In the genomic region with DNA sequence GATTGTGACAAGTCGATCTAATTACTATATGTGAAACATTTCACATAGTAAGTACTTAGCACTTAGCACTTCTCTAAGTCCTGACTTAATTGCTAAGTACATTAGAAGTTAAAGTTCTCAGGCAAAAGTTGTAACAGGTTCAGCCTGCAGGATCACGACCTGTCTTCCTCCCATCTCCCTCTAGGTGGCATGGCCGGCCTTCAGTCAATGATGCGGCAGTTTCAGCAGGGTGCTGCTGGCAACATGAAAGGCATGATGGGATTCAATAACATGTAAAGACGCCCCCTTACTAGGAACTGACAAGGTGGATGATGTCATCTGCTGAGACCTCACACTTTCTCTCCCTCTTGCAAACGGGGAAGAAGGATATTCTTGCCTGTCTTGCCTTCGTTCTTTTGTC, we compare ENCODE assay signal across 6 mouse cellular contexts. TPM values are rescaled to one million over a fixed set of nuclear protein-coding genes. Genes with fewer than 3 reads are reported as not detected.
DNase-seq lines count a peak whose midpoint lies in the region; ATAC-seq and TF ChIP-seq lines count a peak whose summit lies in the region.
"Not testable (repeated sequence)": the region's sequence is repeated elsewhere in the genome, so short reads cannot be mapped to it uniquely, and the experiment has no call there.

No protein-coding gene starts in this region.

- H3K36me3 ChIP-seq in G1E (replicated peaks); liver, postnatal 0 days (replicated peaks; ENCODE audit: insufficient read depth, low read length): not testable (repeated sequence)

- H3K27ac ChIP-seq in liver, postnatal 0 days (ENCODE audit: low read depth), result not testable (repeated sequence)

- H3K9ac ChIP-seq in liver, postnatal 0 days (replicated peaks), result not testable (repeated sequence)

- H3K4me2 ChIP-seq in liver, postnatal 0 days (ENCODE audit: low read depth, low read length), result not testable (repeated sequence)

- not testable (repeated sequence) for H3K9me3 ChIP-seq in G1E (replicated peaks); liver, postnatal 0 days (ENCODE audit: low read length)

- WGBS in liver, postnatal 0 days (ENCODE audit: insufficient replicate concordance), result no CpG with 5 or more reads among the region's 7 CpGs

- H3K4me1 ChIP-seq in G1E (ENCODE audit: insufficient read depth, low read depth, low read length); liver, postnatal 0 days (ENCODE audit: insufficient read depth): not testable (repeated sequence)

- H3K27me3 ChIP-seq in G1E (ENCODE audit: insufficient read depth, low read length); liver, postnatal 0 days (ENCODE audit: insufficient read depth, low read length): not testable (repeated sequence)

- peak; percentile 58 for ATAC-seq in G1E (ENCODE audit: extremely low read depth, insufficient number of reproducible peaks, low FRiP score, poor library complexity, severe bottlenecking)
- ATAC-seq in erythroblast, adult 5-6 weeks (replicated peaks; ENCODE audit: low FRiP score, poor library complexity, severe bottlenecking), result peak; percentile 74; the same call in 1 of the 2 replicates
- peak; percentile 92 for ATAC-seq in granulocyte monocyte progenitor cell, adult 5-6 weeks (replicated peaks; ENCODE audit: poor library complexity, severe bottlenecking)
- ATAC-seq in liver, postnatal 0 days, result 0 out of 2 replicates have a peak, but pooled peaks have one; percentile 27
- peak; percentile 99 for ATAC-seq in megakaryocyte progenitor cell, adult 5-6 weeks (replicated peaks; ENCODE audit: poor library complexity)
- ATAC-seq in neutrophil, adult 5-6 weeks (ENCODE audit: extremely low read depth, insufficient number of reproducible peaks, low FRiP score, poor library complexity, severe bottlenecking), result peak; percentile 38; the same call in 1 of the 2 replicates

- not testable (repeated sequence) for TF ChIP-seq CTCF in G1E (IDR thresholded peaks at IDR 0.05; ENCODE audit: low read depth, low read length); liver, postnatal 0 days (IDR thresholded peaks at IDR 0.05; ENCODE audit: low read depth)

- not testable (repeated sequence) for DNase-seq in G1E (ENCODE audit: low spot score); liver, postnatal 0 days

- not testable (repeated sequence) for TF ChIP-seq EP300 in liver, postnatal 0 days (IDR thresholded peaks at IDR 0.05; ENCODE audit: low read depth)

- not testable (repeated sequence) for H3K4me3 ChIP-seq in G1E (ENCODE audit: low read depth, low read length); liver, postnatal 0 days (ENCODE audit: low read depth, low read length)

RNA-seq across cellular contexts. Expression of a gene that starts 11.7 kb away (rescaled TPM):
- total RNA-seq in G1E (2014; fragmentation: Nextera tagmentation) (6.9 and 11.7 TPM in 2 replicates), G1E (2017) (22.7 and 26.1 TPM in 2 replicates)
- polyA plus RNA-seq in G1E (2012), result 6.7 and 7.4 TPM in 2 replicates
- 6.9 TPM in 1 of 2 replicates, not detected in the other for total RNA-seq in erythroblast, adult 5-6 weeks (2015; ENCODE audit: low replicate concordance)
- 5.6 and 7.1 TPM in 2 replicates for total RNA-seq in erythroblast, adult 5-6 weeks (2017; ENCODE audit: low replicate concordance)
- 7.7 TPM in 1 of 2 replicates, not detected in the other for total RNA-seq in granulocyte monocyte progenitor cell, adult 5-6 weeks (2014; fragmentation: Nextera tagmentation)
- 10.7 and 11.1 TPM in 2 replicates for total RNA-seq in granulocyte monocyte progenitor cell, adult 5-6 weeks (2017)
- 6.8 and 7.5 TPM in 2 replicates for polyA plus RNA-seq in liver, postnatal 0 days (2015; fragmentation: Nextera tagmentation; extraction: Ambion mirVana)
- total RNA-seq in megakaryocyte progenitor cell, adult 5-6 weeks (2015), result 3.0 TPM in 1 of 2 replicates, not detected in the other
- 10.7 and 12.4 TPM in 2 replicates for total RNA-seq in megakaryocyte progenitor cell, adult 5-6 weeks (2017)
- 17.1 and 21.3 TPM in 2 replicates for total RNA-seq in neutrophil, adult 5-6 weeks (2017)

RNA-seq across cellular contexts. Expression of a gene that starts 32.6 kb away (rescaled TPM):
- total RNA-seq in G1E (2014; fragmentation: Nextera tagmentation) (287 and 299 TPM in 2 replicates), G1E (2017) (279 and 303 TPM in 2 replicates)
- 67.6 and 70.2 TPM in 2 replicates for polyA plus RNA-seq in G1E (2012)
- 31.1 and 33.2 TPM in 2 replicates for total RNA-seq in erythroblast, adult 5-6 weeks (2015; ENCODE audit: low replicate concordance)
- 74.0 and 116 TPM in 2 replicates for total RNA-seq in erythroblast, adult 5-6 weeks (2017; ENCODE audit: low replicate concordance)
- 80.6 and 85.1 TPM in 2 replicates for total RNA-seq in granulocyte monocyte progenitor cell, adult 5-6 weeks (2014; fragmentation: Nextera tagmentation)
- total RNA-seq in granulocyte monocyte progenitor cell, adult 5-6 weeks (2017), result 237 and 257 TPM in 2 replicates
- polyA plus RNA-seq in liver, postnatal 0 days (2015; fragmentation: Nextera tagmentation; extraction: Ambion mirVana), result 67.0 and 69.3 TPM in 2 replicates
- 118 and 127 TPM in 2 replicates for total RNA-seq in megakaryocyte progenitor cell, adult 5-6 weeks (2015)
- 191 and 227 TPM in 2 replicates for total RNA-seq in megakaryocyte progenitor cell, adult 5-6 weeks (2017)
- total RNA-seq in neutrophil, adult 5-6 weeks (2017), result 156 and 159 TPM in 2 replicates

RNA-seq across cellular contexts. Expression of a gene that starts 32.7 kb away (rescaled TPM):
- total RNA-seq in G1E (2014; fragmentation: Nextera tagmentation) (46.5 and 53.1 TPM in 2 replicates), G1E (2017) (42.5 and 42.8 TPM in 2 replicates)
- 1.5 and 1.7 TPM in 2 replicates for polyA plus RNA-seq in G1E (2012)
- total RNA-seq in erythroblast, adult 5-6 weeks (2015; ENCODE audit: low replicate concordance), result 30.0 and 31.1 TPM in 2 replicates
- 9.1 and 9.9 TPM in 2 replicates for total RNA-seq in erythroblast, adult 5-6 weeks (2017; ENCODE audit: low replicate concordance)
- total RNA-seq in granulocyte monocyte progenitor cell, adult 5-6 weeks (2014; fragmentation: Nextera tagmentation), result 5.2 and 36.6 TPM in 2 replicates
- 10.6 and 12.1 TPM in 2 replicates for total RNA-seq in granulocyte monocyte progenitor cell, adult 5-6 weeks (2017)
- polyA plus RNA-seq in liver, postnatal 0 days (2015; fragmentation: Nextera tagmentation; extraction: Ambion mirVana), result 13.2 and 14.0 TPM in 2 replicates
- total RNA-seq in megakaryocyte progenitor cell, adult 5-6 weeks (2015), result 22.4 and 22.8 TPM in 2 replicates
- total RNA-seq in megakaryocyte progenitor cell, adult 5-6 weeks (2017), result 7.5 and 12.9 TPM in 2 replicates
- total RNA-seq in neutrophil, adult 5-6 weeks (2017), result 6.5 and 9.2 TPM in 2 replicates

RNA-seq across cellular contexts. Expression of a gene that starts 42.3 kb away (rescaled TPM):
- total RNA-seq in G1E (2014; fragmentation: Nextera tagmentation), result 128 and 152 TPM in 2 replicates
- total RNA-seq in G1E (2017), result 217 and 252 TPM in 2 replicates
- 133 and 152 TPM in 2 replicates for polyA plus RNA-seq in G1E (2012)
- total RNA-seq in erythroblast, adult 5-6 weeks (2015; ENCODE audit: low replicate concordance), result 8.6 and 11.5 TPM in 2 replicates
- 50.8 and 61.3 TPM in 2 replicates for total RNA-seq in erythroblast, adult 5-6 weeks (2017; ENCODE audit: low replicate concordance)
- 23.0 and 23.9 TPM in 2 replicates for total RNA-seq in granulocyte monocyte progenitor cell, adult 5-6 weeks (2014; fragmentation: Nextera tagmentation)
- total RNA-seq in granulocyte monocyte progenitor cell, adult 5-6 weeks (2017), result 78.1 and 98.4 TPM in 2 replicates
- 21.7 and 22.5 TPM in 2 replicates for polyA plus RNA-seq in liver, postnatal 0 days (2015; fragmentation: Nextera tagmentation; extraction: Ambion mirVana)
- total RNA-seq in megakaryocyte progenitor cell, adult 5-6 weeks (2015), result 27.7 and 35.3 TPM in 2 replicates
- total RNA-seq in megakaryocyte progenitor cell, adult 5-6 weeks (2017), result 111 and 135 TPM in 2 replicates
- 58.5 and 70.8 TPM in 2 replicates for total RNA-seq in neutrophil, adult 5-6 weeks (2017)

Comparison
In these comparisons a context has a peak if more than half of its experiments do, and no peak if none do; other contexts are left out.
1. ATAC-seq: peak in every context shown above with its lines; median percentile 99 in megakaryocyte progenitor cell, adult 5-6 weeks; 92 in granulocyte monocyte progenitor cell, adult 5-6 weeks; 74 in erythroblast, adult 5-6 weeks; 58 in G1E; 38 in neutrophil, adult 5-6 weeks; 27 in liver, postnatal 0 days.